In genomic region chr15:102998608-102999182, GRCm38 (mm10) we compare ENCODE assay signal across 9 mouse cellular contexts. TPM values are rescaled to one million over a fixed set of nuclear protein-coding genes. Genes with fewer than 3 reads are reported as not detected.
DNase-seq lines count a peak whose midpoint lies in the region; ATAC-seq and TF ChIP-seq lines count a peak whose summit lies in the region.
"Had no signal": no experiment of that assay in that cellular context is flagged by ENCODE, and none has a peak within 500 bp of the region (broad histone marks: within the 10 kb centered on the region; RNA-seq: fewer than 3 reads in every experiment).

No protein-coding gene starts in this region.

- H3K9me3 ChIP-seq in heart, embryonic 12.5 days (replicated peaks): no peaks in the 10 kb centered on the region
- H3K9me3 ChIP-seq in ES-E14 (ENCODE audit: control insufficient read depth, insufficient read depth, low read depth, low read length): no peaks in the 10 kb centered on the region
- H3K9me3 ChIP-seq in hindbrain, embryonic 10.5 days: no peaks in the 10 kb centered on the region
- no peaks in the 10 kb centered on the region for H3K9me3 ChIP-seq in midbrain, embryonic 11.5 days (ENCODE audit: control insufficient read depth, low read length)

- H3K4me3 ChIP-seq in heart, embryonic 12.5 days: peak overlapping the region; percentile 57
- H3K4me3 ChIP-seq in ES-E14 (ENCODE audit: insufficient read depth in 1 of 2, low read depth in 1 of 2, low read length in 2 of 2, poor library complexity in 1 of 2, severe bottlenecking in 1 of 2): peak overlapping the region; percentile 41 to 49; a peak in 3 of 4 replicates
- peak overlapping the region; percentile 42; the same call in 1 of the 2 replicates for H3K4me3 ChIP-seq in hindbrain, embryonic 10.5 days
- H3K4me3 ChIP-seq in midbrain, embryonic 11.5 days (ENCODE audit: low read depth, low read length): no peak overlapping the region

- no peak overlapping the region for H3K27ac ChIP-seq in heart, embryonic 12.5 days (ENCODE audit: poor library complexity, severe bottlenecking)
- no peak overlapping the region for H3K27ac ChIP-seq in ES-E14 (ENCODE audit: insufficient read depth, low read depth, low read length, poor library complexity, severe bottlenecking)
- no peak overlapping the region for H3K27ac ChIP-seq in hindbrain, embryonic 10.5 days
- H3K27ac ChIP-seq in midbrain, embryonic 11.5 days (ENCODE audit: low read depth, low read length): no peak overlapping the region

- in situ Hi-C loops in ES-E14 (cut with MboI; ENCODE audit: low sequenced_read_pairs in 2 of 2, unreplicated experiment in 2 of 2): loop anchor here (5.0 to 25.0 kb wide), 2 partner anchors 36 to 314 kb away; partner anchors contain the start of gene Gpr84 (in 1 of the 2)

- no peaks in the 10 kb centered on the region for H3K36me3 ChIP-seq in heart, embryonic 12.5 days
- no peaks in the 10 kb centered on the region for H3K36me3 ChIP-seq in ES-E14 (ENCODE audit: control insufficient read depth, insufficient read depth, low read length, poor library complexity, severe bottlenecking)
- H3K36me3 ChIP-seq in hindbrain, embryonic 10.5 days: no peaks in the 10 kb centered on the region
- H3K36me3 ChIP-seq in midbrain, embryonic 11.5 days (ENCODE audit: control insufficient read depth, insufficient read depth, low read length): no peaks in the 10 kb centered on the region

- no peak for ATAC-seq in heart, embryonic 12.5 days (ENCODE audit: insufficient number of reproducible peaks, low FRiP score)
- no peak for ATAC-seq in midbrain, embryonic 11.5 days (ENCODE audit: low FRiP score)

- H3K27me3 ChIP-seq in heart, embryonic 12.5 days (replicated peaks): peaks cover 93% of the 10 kb centered on the region
- peaks cover 100% of the 10 kb centered on the region for H3K27me3 ChIP-seq in hindbrain, embryonic 10.5 days (ENCODE audit: insufficient read depth, poor library complexity, severe bottlenecking)
- H3K27me3 ChIP-seq in midbrain, embryonic 11.5 days (ENCODE audit: control insufficient read depth, insufficient read depth, low read length): peaks cover 98% of the 10 kb centered on the region

- peaks cover 29% of the 10 kb centered on the region for H3K4me1 ChIP-seq in heart, embryonic 12.5 days (replicated peaks)
- peaks cover 0 to 3% of the 10 kb centered on the region in 2 experiments; a peak in 1 of 4 replicates for H3K4me1 ChIP-seq in ES-E14 (ENCODE audit: control insufficient read depth in 2 of 2, insufficient read depth in 2 of 2, low read length in 2 of 2, poor library complexity in 1 of 2)
- H3K4me1 ChIP-seq in hindbrain, embryonic 10.5 days (replicated peaks): peaks cover 9% of the 10 kb centered on the region
- H3K4me1 ChIP-seq in midbrain, embryonic 11.5 days (ENCODE audit: control insufficient read depth, insufficient read depth, low read length): peaks cover 4% of the 10 kb centered on the region; the same call in 1 of the 2 replicates

- no peak for DNase-seq in heart, postnatal 25 days (ENCODE audit: low spot score)
- DNase-seq in ES-E14 (ENCODE audit: low read depth, low spot score): no peak
- DNase-seq in hindbrain, embryonic 10.5 days (ENCODE audit: low spot score): no peak
- peak; percentile 95 for DNase-seq in midbrain, embryonic 11.5 days (ENCODE audit: low spot score, missing footprints)
- no peak for DNase-seq in spleen, postnatal 14 days (ENCODE audit: low spot score in 2 of 2)
- DNase-seq in frontal cortex, adult 2 months (ENCODE audit: extremely low spot score in 1 of 2, low spot score in 1 of 2): no peak
- DNase-seq in kidney, postnatal 25 days: no peak

- peak overlapping the region; percentile 91 for H3K4me2 ChIP-seq in heart, embryonic 12.5 days
- no peak overlapping the region; the same call in 1 of the 2 replicates for H3K4me2 ChIP-seq in midbrain, embryonic 11.5 days

- WGBS in heart, embryonic 12.5 days: under 1% methylated on average over 19 of the region's 19 CpGs
- WGBS in hindbrain, embryonic 10.5 days: under 1% methylated on average over 19 of the region's 19 CpGs
- WGBS in midbrain, embryonic 11.5 days: under 1% methylated on average over 19 of the region's 19 CpGs

- peak overlapping the region; percentile 72; the same call in 1 of the 2 replicates for H3K9ac ChIP-seq in heart, embryonic 12.5 days
- no peak overlapping the region for H3K9ac ChIP-seq in ES-E14 (ENCODE audit: insufficient read depth, low read depth, low read length, poor library complexity, severe bottlenecking)
- no peak overlapping the region for H3K9ac ChIP-seq in midbrain, embryonic 11.5 days (ENCODE audit: low read length)

- intact Hi-C loops in heart, postnatal 25 days (cut with DNase I): no loop called here

TF ChIP-seq in ES-E14, 5 proteins besides CTCF, POLR2A, EP300 and RAD21:
- no peak for TF ChIP-seq CHD2 (IDR thresholded peaks at IDR 0.05; ENCODE audit: low read depth, low read length)
- no peak for TF ChIP-seq ZNF384 (IDR thresholded peaks at IDR 0.05; ENCODE audit: low read depth, low read length)
- TF ChIP-seq HCFC1 (IDR thresholded peaks at IDR 0.05; ENCODE audit: borderline replicate concordance, insufficient read depth, low read length): no peak
- TF ChIP-seq MAFK (IDR thresholded peaks at IDR 0.05; ENCODE audit: insufficient read depth, low read depth, low read length): no peak
- TF ChIP-seq ZC3H11A (IDR thresholded peaks at IDR 0.05; ENCODE audit: borderline replicate concordance, low read depth, low read length): no peak

RNA-seq across cellular contexts. Expression of gene Hoxc6, which starts 0.6 kb away (rescaled TPM):
- polyA plus RNA-seq in heart, embryonic 12.5 days (2016; fragmentation: Nextera tagmentation; extraction: Ambion mirVana): 0.18 and 0.82 TPM in 2 replicates
- total RNA-seq in heart, postnatal 25 days (2021): not detected
- 0.32 and 0.58 TPM in 2 replicates for total RNA-seq in ES-E14 (2012; rRNA removed)
- polyA plus RNA-seq in hindbrain, embryonic 10.5 days (2016; fragmentation: Nextera tagmentation; extraction: Ambion mirVana): not detected in 2 replicates
- not detected in 2 replicates for polyA plus RNA-seq in midbrain, embryonic 11.5 days (2014; fragmentation: Nextera tagmentation; extraction: Ambion mirVana)
- not detected in 2 replicates for polyA plus RNA-seq in frontal cortex, adult 2 months (2012; rRNA removed)
- polyA plus RNA-seq: erythroblast, embryonic 14.5 days had no signal

RNA-seq across cellular contexts. Expression of gene Hoxc8, which starts 8.3 kb away (rescaled TPM):
- polyA plus RNA-seq in heart, embryonic 12.5 days (2016; fragmentation: Nextera tagmentation; extraction: Ambion mirVana): 0.11 TPM in 1 of 2 replicates, not detected in the other
- total RNA-seq in heart, postnatal 25 days (2021): not detected
- total RNA-seq in ES-E14 (2012; rRNA removed): 0.22 TPM in 1 of 2 replicates, not detected in the other
- not detected in 2 replicates for polyA plus RNA-seq in hindbrain, embryonic 10.5 days (2016; fragmentation: Nextera tagmentation; extraction: Ambion mirVana)
- not detected in 2 replicates for polyA plus RNA-seq in midbrain, embryonic 11.5 days (2014; fragmentation: Nextera tagmentation; extraction: Ambion mirVana)
- polyA plus RNA-seq in frontal cortex, adult 2 months (2012; rRNA removed): not detected in 2 replicates
- polyA plus RNA-seq: erythroblast, embryonic 14.5 days had no signal

RNA-seq across cellular contexts. Expression of gene Hoxc4, which starts 20.0 kb away (rescaled TPM):
- 0.57 and 0.76 TPM in 2 replicates for polyA plus RNA-seq in heart, embryonic 12.5 days (2016; fragmentation: Nextera tagmentation; extraction: Ambion mirVana)
- total RNA-seq in heart, postnatal 25 days (2021): not detected
- 0.31 TPM in 1 of 2 replicates, not detected in the other for total RNA-seq in ES-E14 (2012; rRNA removed)
- 1.5 and 29.6 TPM in 2 replicates for polyA plus RNA-seq in hindbrain, embryonic 10.5 days (2016; fragmentation: Nextera tagmentation; extraction: Ambion mirVana)
- polyA plus RNA-seq in midbrain, embryonic 11.5 days (2014; fragmentation: Nextera tagmentation; extraction: Ambion mirVana): not detected in 2 replicates
- 0.06 TPM in 1 of 2 replicates, not detected in the other for polyA plus RNA-seq in frontal cortex, adult 2 months (2012; rRNA removed)

RNA-seq across cellular contexts. Expression of gene Hoxc9, which starts 22.5 kb away (rescaled TPM):
- polyA plus RNA-seq in heart, embryonic 12.5 days (2016; fragmentation: Nextera tagmentation; extraction: Ambion mirVana): not detected in 2 replicates
- not detected for total RNA-seq in heart, postnatal 25 days (2021)
- total RNA-seq in ES-E14 (2012; rRNA removed): 0.54 TPM in 1 of 2 replicates, not detected in the other
- not detected in 2 replicates for polyA plus RNA-seq in hindbrain, embryonic 10.5 days (2016; fragmentation: Nextera tagmentation; extraction: Ambion mirVana)
- polyA plus RNA-seq in midbrain, embryonic 11.5 days (2014; fragmentation: Nextera tagmentation; extraction: Ambion mirVana): not detected in 2 replicates
- not detected in 2 replicates for polyA plus RNA-seq in frontal cortex, adult 2 months (2012; rRNA removed)
- polyA plus RNA-seq: erythroblast, embryonic 14.5 days had no signal

RNA-seq across cellular contexts. Expression of gene Hoxc5, which starts 31.5 kb away (rescaled TPM):
- polyA plus RNA-seq in heart, embryonic 12.5 days (2016; fragmentation: Nextera tagmentation; extraction: Ambion mirVana): 0.38 and 0.39 TPM in 2 replicates
- not detected for total RNA-seq in heart, postnatal 25 days (2021)
- total RNA-seq in ES-E14 (2012; rRNA removed): 0.22 TPM in 1 of 2 replicates, not detected in the other
- 0.37 and 10.8 TPM in 2 replicates for polyA plus RNA-seq in hindbrain, embryonic 10.5 days (2016; fragmentation: Nextera tagmentation; extraction: Ambion mirVana)
- polyA plus RNA-seq in midbrain, embryonic 11.5 days (2014; fragmentation: Nextera tagmentation; extraction: Ambion mirVana): not detected in 2 replicates
- polyA plus RNA-seq in frontal cortex, adult 2 months (2012; rRNA removed): not detected in 2 replicates
- polyA plus RNA-seq: erythroblast, embryonic 14.5 days had no signal
